Mouse (Mus musculus): ENCODE data around the gene Evc.

The Evc gene

GRCm38 (mm10) chr5:37241224-37241623 lies 95.5 kb downstream of the Evc start:
- no peak for DNase-seq (ENCODE audit: low spot score)

GRCm38 (mm10) chr5:37240550-37240949 lies 96.1 kb downstream of the Evc start:
- no peak for DNase-seq (ENCODE audit: low spot score)
